Mouse (Mus musculus): ENCODE measurements around the gene Peli2. TPM values are rescaled to one million over a fixed set of nuclear protein-coding genes. Genes with fewer than 3 reads are reported as not detected.

The Peli2 gene
- polyA plus RNA-seq, 1 experiment from 2014 or later = 10.4 TPM

GRCm38 (mm10) chr14:48157085-48157484 is 36.5 kb downstream of the Peli2 start:
- 78% methylated on average over 3 of the region's 3 CpGs for WGBS
- H3K27ac ChIP-seq = no peak overlapping the region
- no peak for ATAC-seq (ENCODE audit: low FRiP score, low read depth)
- no peak overlapping the region for H3K9ac ChIP-seq
- peaks cover 18% of the 10 kb centered on the region for H3K36me3 ChIP-seq
- H3K4me3 ChIP-seq = no peak overlapping the region
- H3K9me3 ChIP-seq = no peaks in the 10 kb centered on the region
- no peaks in the 10 kb centered on the region for H3K27me3 ChIP-seq
- H3K4me1 ChIP-seq = peaks cover 16% of the 10 kb centered on the region
- no peak overlapping the region for H3K4me2 ChIP-seq (replicated peaks)

GRCm38 (mm10) chr14:48157835-48158234 is 37.2 kb downstream of the Peli2 start:
- ATAC-seq (ENCODE audit: low FRiP score, low read depth) = peak; percentile 28; the same call in 1 of the 2 replicates
- Histone ChIP-seq H3K4me3 (no peak overlapping the region), H3K36me3 (peaks cover 18% of the 10 kb centered on the region), H3K9me3 (no peaks in the 10 kb centered on the region), H3K9ac (no peak overlapping the region), H3K27me3 (no peaks in the 10 kb centered on the region), H3K27ac (no peak overlapping the region), H3K4me1 (peaks cover 16% of the 10 kb centered on the region), H3K4me2 (replicated peaks) (no peak overlapping the region)
- 84% methylated on average over 8 of the region's 8 CpGs for WGBS

DNA sequence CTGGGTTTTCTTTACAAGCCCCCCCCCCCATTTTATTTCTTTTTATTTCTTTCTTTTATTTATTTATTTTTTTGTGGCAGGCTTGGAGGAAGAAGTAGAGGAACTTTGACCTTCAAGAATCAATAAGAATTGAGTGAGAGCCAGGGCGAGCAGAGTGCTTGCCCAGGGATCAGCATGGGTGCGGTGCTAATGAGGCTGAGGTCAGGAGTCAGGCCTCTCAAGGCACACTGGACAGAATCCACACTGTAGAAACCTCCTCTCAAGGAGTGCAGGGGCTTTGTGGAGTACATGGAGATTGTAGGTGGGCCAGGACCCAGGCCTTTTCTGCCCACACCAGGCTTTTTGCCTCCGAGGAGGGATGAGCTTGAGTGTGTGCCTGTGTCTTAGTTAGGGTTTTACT is 38.8 kb downstream of the Peli2 start:
- Histone ChIP-seq H3K27me3 (no peaks in the 10 kb centered on the region), H3K4me1 (peaks cover 26% of the 10 kb centered on the region), H3K27ac (no peak overlapping the region), H3K9ac (no peak overlapping the region), H3K4me2 (replicated peaks) (no peak overlapping the region), H3K4me3 (no peak overlapping the region), H3K36me3 (peaks cover 18% of the 10 kb centered on the region), H3K9me3 (no peaks in the 10 kb centered on the region)
- WGBS = 65% methylated on average over 3 of the region's 3 CpGs
- no peak for ATAC-seq (ENCODE audit: low FRiP score, low read depth)

- H3K4me2 ChIP-seq (replicated peaks) = no peak overlapping the region
- WGBS = 94% methylated on average over 14 of the region's 14 CpGs
- ATAC-seq (ENCODE audit: low FRiP score, low read depth) = no peak
- no peak overlapping the region for H3K4me3 ChIP-seq
- H3K9me3 ChIP-seq = no peaks in the 10 kb centered on the region
- no peak overlapping the region for H3K27ac ChIP-seq
- peaks cover 18% of the 10 kb centered on the region for H3K36me3 ChIP-seq
- H3K4me1 ChIP-seq = peaks cover 40% of the 10 kb centered on the region
- H3K9ac ChIP-seq = no peak overlapping the region
- no peaks in the 10 kb centered on the region for H3K27me3 ChIP-seq
Measured at GRCm38 (mm10) chr14:48162446-48162845, 41.8 kb downstream of the Peli2 start.

DNA sequence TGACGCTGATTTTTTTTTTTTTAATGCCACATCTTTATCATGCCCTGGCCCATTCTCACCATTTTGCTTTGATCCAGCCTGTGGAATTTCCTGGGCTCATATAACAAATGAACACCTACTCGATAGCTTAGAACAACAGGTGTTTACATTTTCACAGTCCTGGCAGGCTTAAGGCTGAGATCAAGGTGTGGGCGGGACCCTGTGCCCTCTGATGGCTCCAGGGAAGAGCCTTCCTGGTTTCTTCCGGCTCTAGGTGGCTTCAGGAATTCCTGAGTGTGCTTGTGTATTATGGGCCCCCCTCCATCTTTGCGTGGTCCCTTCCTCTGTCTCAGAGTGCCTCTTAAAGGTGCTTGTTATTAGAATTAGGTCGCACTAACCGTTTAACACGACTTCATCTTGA is 44.3 kb downstream of the Peli2 start:
- Histone ChIP-seq H3K4me1 (peaks cover 41% of the 10 kb centered on the region), H3K4me3 (no peak overlapping the region), H3K27me3 (no peaks in the 10 kb centered on the region), H3K27ac (no peak overlapping the region), H3K4me2 (replicated peaks) (no peak overlapping the region), H3K9me3 (no peaks in the 10 kb centered on the region), H3K9ac (no peak overlapping the region), H3K36me3 (peaks cover 20% of the 10 kb centered on the region)
- ATAC-seq (ENCODE audit: low FRiP score, low read depth) = no peak
- 28% methylated on average over 8 of the region's 8 CpGs for WGBS

DNA sequence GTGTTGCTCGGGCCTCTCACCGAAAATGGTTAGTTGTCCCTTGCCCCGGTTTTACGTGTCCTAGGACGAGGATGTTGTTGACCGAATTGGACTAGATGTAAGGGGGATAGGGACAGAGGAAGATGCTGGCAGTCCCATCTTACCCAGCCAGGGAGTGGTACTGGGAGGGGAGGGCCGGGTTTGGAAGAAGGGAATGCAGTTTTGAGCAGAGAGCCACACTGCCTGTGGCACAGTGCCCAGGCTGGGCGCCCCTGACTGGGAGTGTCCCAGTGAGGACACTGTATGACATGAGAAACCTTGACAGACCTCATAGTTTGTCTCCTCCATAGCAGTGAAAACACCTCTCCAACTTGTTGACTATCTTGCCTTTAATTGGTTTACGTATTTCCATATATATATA is 45.8 kb downstream of the Peli2 start:
- ATAC-seq (ENCODE audit: low FRiP score, low read depth) = no peak
- H3K4me2 ChIP-seq (replicated peaks) = no peak overlapping the region
- H3K36me3 ChIP-seq = peaks cover 9% of the 10 kb centered on the region
- peaks cover 45% of the 10 kb centered on the region for H3K4me1 ChIP-seq
- no peak overlapping the region for H3K27ac ChIP-seq
- H3K9me3 ChIP-seq = no peaks in the 10 kb centered on the region
- WGBS = 87% methylated on average over 9 of the region's 9 CpGs
- no peaks in the 10 kb centered on the region for H3K27me3 ChIP-seq
- no peak overlapping the region for H3K9ac ChIP-seq
- H3K4me3 ChIP-seq = no peak overlapping the region

GRCm38 (mm10) chr14:48167020-48167419 is 46.4 kb downstream of the Peli2 start:
- ATAC-seq (ENCODE audit: low FRiP score, low read depth) = no peak
- no peak overlapping the region for H3K4me2 ChIP-seq (replicated peaks)
- H3K36me3 ChIP-seq = peaks cover 5% of the 10 kb centered on the region; the same call in 1 of the 2 replicates
- no peak overlapping the region for H3K27ac ChIP-seq
- no peak overlapping the region for H3K4me3 ChIP-seq
- no peak overlapping the region for H3K9ac ChIP-seq
- H3K4me1 ChIP-seq = peaks cover 52% of the 10 kb centered on the region
- WGBS = 42% methylated on average over 3 of the region's 3 CpGs
- no peaks in the 10 kb centered on the region for H3K9me3 ChIP-seq
- no peaks in the 10 kb centered on the region for H3K27me3 ChIP-seq

- Histone ChIP-seq H3K4me1 (peaks cover 55% of the 10 kb centered on the region), H3K27me3 (no peaks in the 10 kb centered on the region), H3K9me3 (no peaks in the 10 kb centered on the region), H3K27ac (no peak overlapping the region), H3K4me2 (replicated peaks) (no peak overlapping the region), H3K36me3 (peaks cover 5% of the 10 kb centered on the region; the same call in 1 of the 2 replicates), H3K4me3 (no peak overlapping the region), H3K9ac (no peak overlapping the region)
- WGBS = 71% methylated on average over 6 of the region's 6 CpGs
- no peak for ATAC-seq (ENCODE audit: low FRiP score, low read depth)
Measured at GRCm38 (mm10) chr14:48168116-48168515, 47.5 kb downstream of the Peli2 start.

DNA sequence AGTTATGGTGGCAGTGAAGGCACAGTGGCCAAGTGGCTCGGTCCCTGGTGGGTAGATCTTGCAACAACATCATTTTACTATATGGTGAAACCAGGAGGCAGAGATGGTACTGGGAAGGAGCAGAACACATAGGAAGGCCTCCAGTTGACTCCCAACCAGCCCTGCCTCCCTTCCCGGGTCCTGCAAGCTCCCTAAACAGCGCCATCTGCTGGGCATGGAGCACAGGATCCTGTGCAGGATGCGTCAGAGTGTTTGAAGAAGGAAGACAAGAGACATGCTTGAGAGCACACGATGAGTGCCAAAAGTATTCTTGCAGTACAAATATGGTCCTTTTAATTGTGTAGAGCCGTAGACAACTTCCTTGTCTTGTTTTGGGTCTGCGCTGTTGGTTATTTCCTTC is 49.3 kb downstream of the Peli2 start:
- H3K9me3 ChIP-seq = no peaks in the 10 kb centered on the region
- H3K9ac ChIP-seq = no peak overlapping the region
- no peak overlapping the region for H3K27ac ChIP-seq
- no peaks in the 10 kb centered on the region for H3K27me3 ChIP-seq
- 62% methylated on average over 7 of the region's 7 CpGs for WGBS
- no peak overlapping the region for H3K4me2 ChIP-seq (replicated peaks)
- ATAC-seq (ENCODE audit: low FRiP score, low read depth) = no peak
- no peak overlapping the region for H3K4me3 ChIP-seq
- peaks cover 5% of the 10 kb centered on the region; the same call in 1 of the 2 replicates for H3K36me3 ChIP-seq
- H3K4me1 ChIP-seq = peaks cover 49% of the 10 kb centered on the region

GRCm38 (mm10) chr14:48171268-48171667 is 50.6 kb downstream of the Peli2 start:
- 82% methylated on average over 12 of the region's 12 CpGs for WGBS

GRCm38 (mm10) chr14:48172026-48172425 is 51.4 kb downstream of the Peli2 start:
- H3K36me3 ChIP-seq = peaks cover 5% of the 10 kb centered on the region; the same call in 1 of the 2 replicates
- H3K9ac ChIP-seq = no peak overlapping the region
- peaks cover 32% of the 10 kb centered on the region for H3K4me1 ChIP-seq
- no peaks in the 10 kb centered on the region for H3K9me3 ChIP-seq
- no peak overlapping the region for H3K27ac ChIP-seq
- H3K4me2 ChIP-seq (replicated peaks) = no peak overlapping the region
- no peak overlapping the region for H3K4me3 ChIP-seq
- no peak for ATAC-seq (ENCODE audit: low FRiP score, low read depth)
- no peaks in the 10 kb centered on the region for H3K27me3 ChIP-seq
- WGBS = 62% methylated on average over 8 of the region's 8 CpGs

More at GRCm38 (mm10) chr14:48171268-48171667, 50.6 kb downstream of the Peli2 start:
- no peak overlapping the region for H3K4me3 ChIP-seq
- peaks cover 5% of the 10 kb centered on the region; the same call in 1 of the 2 replicates for H3K36me3 ChIP-seq
- no peak overlapping the region for H3K9ac ChIP-seq
- no peak overlapping the region for H3K27ac ChIP-seq
- no peak overlapping the region for H3K4me2 ChIP-seq (replicated peaks)
- no peaks in the 10 kb centered on the region for H3K9me3 ChIP-seq
- H3K4me1 ChIP-seq = peaks cover 36% of the 10 kb centered on the region
- H3K27me3 ChIP-seq = no peaks in the 10 kb centered on the region
- ATAC-seq (ENCODE audit: low FRiP score, low read depth) = no peak

GRCm38 (mm10) chr14:48172876-48173275 is 52.3 kb downstream of the Peli2 start:
- Histone ChIP-seq H3K27ac (no peak overlapping the region), H3K9ac (no peak overlapping the region), H3K36me3 (peaks cover 5% of the 10 kb centered on the region), H3K4me3 (no peak overlapping the region), H3K4me2 (replicated peaks) (no peak overlapping the region), H3K4me1 (peaks cover 27% of the 10 kb centered on the region), H3K9me3 (no peaks in the 10 kb centered on the region), H3K27me3 (no peaks in the 10 kb centered on the region)
- no peak for ATAC-seq (ENCODE audit: low FRiP score, low read depth)
- 92% methylated on average over 8 of the region's 8 CpGs for WGBS

- ATAC-seq (ENCODE audit: low FRiP score, low read depth) = no peak
- Histone ChIP-seq H3K4me1 (peaks cover 25% of the 10 kb centered on the region), H3K27me3 (no peaks in the 10 kb centered on the region), H3K36me3 (peaks cover 5% of the 10 kb centered on the region), H3K9me3 (no peaks in the 10 kb centered on the region), H3K9ac (no peak overlapping the region), H3K4me2 (replicated peaks) (no peak overlapping the region), H3K27ac (no peak overlapping the region), H3K4me3 (no peak overlapping the region)
- WGBS = 35% methylated on average over 9 of the region's 9 CpGs
Measured at GRCm38 (mm10) chr14:48173840-48174239, 53.2 kb downstream of the Peli2 start.

Measured in limb, embryonic 13.5 days (tissue).